Mouse (Mus musculus): ENCODE data around the gene Nts. TPM values are rescaled to one million over a fixed set of nuclear protein-coding genes. Genes with fewer than 3 reads are reported as not detected.
A peak's percentile ranks its signal among the peaks of the same experiment; 100 is the strongest.

The Nts gene
- 8.8 and 13.1 TPM in 2 replicates for polyA plus RNA-seq (2015; fragmentation: Nextera tagmentation; extraction: Ambion mirVana)

DNA sequence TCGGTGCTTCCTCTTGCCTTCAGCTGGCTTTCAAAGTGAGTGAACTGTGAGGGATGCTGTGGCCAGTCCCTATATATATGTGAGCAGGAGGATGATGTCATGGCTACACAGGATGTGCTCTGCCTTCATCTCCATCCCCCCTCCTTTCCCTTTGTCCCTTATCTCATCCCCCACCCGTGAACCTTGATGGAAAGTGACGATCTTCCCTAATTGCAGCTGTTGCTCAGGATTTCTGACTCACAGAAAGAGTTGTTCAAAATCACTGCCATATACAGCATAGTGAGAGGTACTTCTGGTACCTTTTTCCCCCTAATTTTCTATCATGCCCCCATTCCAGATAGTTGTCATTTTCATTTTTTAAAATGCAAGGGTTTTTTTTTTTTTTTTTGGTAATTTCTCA lies at the start of gene Nts:
TSS of gene Nts (minus strand) at position 101 of the 400 bp plus-strand sequence.
- no peaks in the 10 kb centered on the region for H3K36me3 ChIP-seq
- ATAC-seq (replicated peaks; ENCODE audit: low FRiP score), result no peak

DNA sequence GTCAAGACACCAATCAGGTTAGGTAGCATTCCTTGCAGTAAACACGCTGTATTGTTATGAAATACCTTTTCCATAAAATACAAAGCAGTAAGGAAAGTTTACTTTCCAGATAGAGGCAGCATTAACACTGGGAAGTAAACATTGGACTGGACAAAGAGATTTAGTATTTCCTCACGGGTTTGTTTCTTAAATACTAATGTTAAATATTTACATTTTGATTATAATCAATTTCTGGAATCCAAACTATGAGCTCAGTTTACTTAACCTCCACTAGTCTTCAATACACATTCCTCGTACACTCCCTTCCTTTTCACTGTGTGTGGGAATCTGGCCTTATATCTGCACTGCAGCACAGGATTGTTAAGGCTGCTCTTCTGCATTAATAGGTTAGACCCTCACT lies 37.6 kb upstream of the Nts start:
- ATAC-seq (replicated peaks; ENCODE audit: low FRiP score), result peak; percentile 70; the same call in 1 of the 2 replicates
- Histone ChIP-seq H3K27me3 (no peaks in the 10 kb centered on the region), H3K4me1 (peaks cover 3% of the 10 kb centered on the region; the same call in 1 of the 2 replicates), H3K9me3 (replicated peaks) (no peaks in the 10 kb centered on the region), H3K4me3 (replicated peaks) (no peak overlapping the region), H3K36me3 (no peaks in the 10 kb centered on the region), H3K4me2 (no peak overlapping the region), H3K9ac (no peak overlapping the region), H3K27ac (no peak overlapping the region)
- WGBS, result 53% methylated on average over 3 of the region's 3 CpGs

More for the DNA sequence above, at the start of gene Nts:
- Histone ChIP-seq H3K4me1 (no peaks in the 10 kb centered on the region), H3K27me3 (peaks cover 5% of the 10 kb centered on the region; the same call in 1 of the 2 replicates), H3K9me3 (replicated peaks) (no peaks in the 10 kb centered on the region), H3K4me2 (no peak within 1 kb of the TSS), H3K4me3 (replicated peaks) (no peak within 1 kb of the TSS), H3K9ac (no peak within 1 kb of the TSS), H3K27ac (no peak within 1 kb of the TSS)
- WGBS, result 34% methylated on average over 3 of the region's 3 CpGs

DNA sequence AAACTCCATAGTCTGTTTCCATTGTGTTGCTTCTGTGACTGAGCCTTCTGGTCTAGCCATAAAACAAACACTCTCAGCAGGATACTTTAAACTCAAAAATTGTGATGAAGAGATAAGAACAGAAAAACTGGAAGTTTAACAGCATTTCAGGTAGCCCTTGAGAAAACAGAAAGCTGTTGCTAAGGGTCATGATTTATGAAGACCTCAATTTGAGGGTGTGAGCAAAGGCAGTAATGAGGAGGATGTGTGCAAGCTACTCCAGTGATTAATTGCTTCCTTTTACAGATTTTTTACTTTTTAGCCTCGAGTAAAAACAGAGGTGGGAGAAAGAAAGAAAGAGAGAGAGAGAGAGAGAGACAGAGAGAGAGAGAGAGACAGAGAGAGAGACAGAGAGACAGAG lies 23.9 kb upstream of the Nts start:
- Histone ChIP-seq H3K4me1 (peaks cover 7% of the 10 kb centered on the region), H3K27me3 (no peaks in the 10 kb centered on the region), H3K36me3 (no peaks in the 10 kb centered on the region), H3K4me2 (peak overlapping the region; percentile 49), H3K9me3 (replicated peaks) (no peaks in the 10 kb centered on the region), H3K9ac (no peak overlapping the region), H3K4me3 (replicated peaks) (peak overlapping the region; percentile 26), H3K27ac (no peak overlapping the region)
- no peak for ATAC-seq (replicated peaks; ENCODE audit: low FRiP score)
- WGBS, result 0% methylated on average over 1 of the region's 1 CpGs

DNA sequence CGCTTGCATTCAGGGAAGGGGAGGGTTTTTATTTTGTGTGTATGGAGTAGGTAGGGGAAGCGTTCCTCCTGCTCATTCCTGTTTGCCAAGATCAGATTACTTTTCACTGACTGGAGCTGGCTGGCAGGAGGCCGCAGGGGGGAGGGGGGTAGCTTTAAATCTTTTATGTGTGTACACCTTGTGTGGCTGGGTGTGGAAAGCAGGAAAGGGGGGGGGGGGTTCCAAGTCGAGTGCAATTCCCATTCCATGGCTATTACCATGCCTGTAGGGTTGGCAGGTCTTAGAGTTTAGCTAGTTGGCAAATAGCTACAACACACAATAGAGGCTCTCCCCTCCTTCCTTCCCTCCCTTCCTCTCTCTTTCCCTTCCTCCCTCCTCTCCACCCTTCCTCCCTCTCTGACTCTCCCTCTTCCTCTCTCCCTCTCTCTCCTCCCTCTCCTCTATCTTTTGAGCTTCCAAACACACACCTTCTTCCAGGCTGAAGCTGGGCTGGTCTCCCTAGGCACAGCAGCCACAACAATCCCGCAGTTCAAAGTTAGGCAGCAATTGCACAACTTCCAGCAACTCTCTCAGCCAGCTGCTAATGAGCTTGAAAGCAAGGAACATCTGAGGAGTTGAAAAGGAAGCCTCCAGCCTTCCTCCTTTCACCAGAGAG lies 21.6 kb upstream of the Nts start, which contains the start of gene Rassf9:
TSS of gene Rassf9 (plus strand) at position 416 of the 655 bp plus-strand sequence.
- Histone ChIP-seq H3K27ac (peak within 1 kb of the TSS; percentile 87), H3K9ac (peak within 1 kb of the TSS; percentile 29), H3K4me2 (peak within 1 kb of the TSS; percentile 49), H3K27me3 (no peaks in the 10 kb centered on the region), H3K9me3 (replicated peaks) (no peaks in the 10 kb centered on the region), H3K4me3 (replicated peaks) (peak within 1 kb of the TSS; percentile 41), H3K36me3 (no peaks in the 10 kb centered on the region), H3K4me1 (peaks cover 9% of the 10 kb centered on the region)
- WGBS, result 11% methylated on average over 5 of the region's 5 CpGs
- peak; percentile 93 for ATAC-seq (replicated peaks; ENCODE audit: low FRiP score)

DNA sequence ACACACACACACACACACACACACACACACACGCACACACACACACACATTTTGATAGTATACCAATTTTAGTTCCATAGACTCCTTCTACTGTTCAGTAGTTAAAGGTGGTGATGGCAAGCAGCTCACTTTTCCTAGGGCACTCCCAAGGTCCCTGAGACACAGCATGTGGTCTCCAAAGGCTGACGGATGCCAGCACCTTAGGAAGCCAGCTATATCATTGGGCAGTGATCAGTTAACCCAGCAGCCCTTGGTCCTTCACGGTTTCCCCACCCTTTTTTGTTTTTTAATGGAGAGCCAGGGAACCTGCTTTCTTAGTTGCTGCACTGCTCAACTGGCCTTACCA lies 21.1 kb upstream of the Nts start:
- no peaks in the 10 kb centered on the region for H3K9me3 ChIP-seq (replicated peaks)
- peaks cover 10% of the 10 kb centered on the region for H3K4me1 ChIP-seq
- H3K27ac ChIP-seq, result peak overlapping the region; percentile 87
- peak overlapping the region; percentile 49 for H3K4me2 ChIP-seq
- no peaks in the 10 kb centered on the region for H3K36me3 ChIP-seq
- no peak overlapping the region for H3K9ac ChIP-seq
- 28% methylated on average over 3 of the region's 3 CpGs for WGBS
- no peak for ATAC-seq (replicated peaks; ENCODE audit: low FRiP score)
- H3K4me3 ChIP-seq (replicated peaks), result peak overlapping the region; percentile 41
- H3K27me3 ChIP-seq, result no peaks in the 10 kb centered on the region

DNA sequence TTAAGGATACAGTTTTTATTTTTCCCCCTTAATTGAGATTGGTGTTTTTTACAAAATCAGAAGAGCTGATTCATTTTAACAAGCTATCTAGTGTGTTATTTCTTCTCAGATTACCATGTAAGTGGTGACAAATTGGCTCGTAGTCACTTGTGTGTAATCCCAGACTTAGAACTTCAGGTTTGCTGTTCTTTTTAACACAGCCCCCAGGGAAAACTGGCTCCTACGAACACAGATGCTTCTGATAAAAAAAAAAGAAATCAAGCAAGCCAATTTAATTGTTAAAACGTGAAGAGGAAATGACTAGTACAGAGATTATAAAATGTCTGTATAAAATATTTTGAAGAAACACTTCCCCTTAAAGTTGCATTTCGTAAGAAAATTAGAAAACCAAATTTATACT lies 17.1 kb upstream of the Nts start:
- H3K4me1 ChIP-seq, result peaks cover 10% of the 10 kb centered on the region
- no peak overlapping the region for H3K9ac ChIP-seq
- no peak for ATAC-seq (replicated peaks; ENCODE audit: low FRiP score)
- no peaks in the 10 kb centered on the region for H3K9me3 ChIP-seq (replicated peaks)
- no peaks in the 10 kb centered on the region for H3K36me3 ChIP-seq
- H3K4me2 ChIP-seq, result no peak overlapping the region
- WGBS, result 37% methylated on average over 4 of the region's 4 CpGs
- H3K4me3 ChIP-seq (replicated peaks), result no peak overlapping the region
- H3K27ac ChIP-seq, result no peak overlapping the region
- no peaks in the 10 kb centered on the region for H3K27me3 ChIP-seq

DNA sequence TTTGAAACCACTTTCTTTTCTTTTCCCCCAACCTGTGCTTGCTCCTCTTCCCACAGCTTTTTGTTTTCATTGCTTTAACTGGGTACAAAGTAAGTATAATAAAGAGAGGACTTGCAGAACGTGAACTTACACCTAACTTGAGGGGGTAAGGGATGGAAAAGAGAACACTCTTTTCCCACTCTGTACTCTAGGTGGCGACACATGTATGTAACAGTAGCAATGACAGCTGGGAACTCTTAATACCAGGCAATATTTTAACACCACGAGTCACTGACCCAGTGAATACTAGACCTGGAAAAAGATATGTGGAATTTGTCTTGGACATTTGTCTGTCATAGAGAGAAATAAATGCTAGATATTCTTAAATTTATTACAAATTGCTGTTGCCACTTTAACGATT lies 8.5 kb upstream of the Nts start:
- WGBS, result 20% methylated on average over 4 of the region's 4 CpGs
- no peaks in the 10 kb centered on the region for H3K9me3 ChIP-seq (replicated peaks)
- ATAC-seq (replicated peaks; ENCODE audit: low FRiP score), result 0 out of 2 replicates have a peak, but pooled peaks have one; percentile 43
- no peaks in the 10 kb centered on the region for H3K27me3 ChIP-seq
- H3K4me3 ChIP-seq (replicated peaks), result no peak overlapping the region
- no peak overlapping the region for H3K27ac ChIP-seq
- H3K9ac ChIP-seq, result no peak overlapping the region
- H3K4me1 ChIP-seq, result no peaks in the 10 kb centered on the region
- no peak overlapping the region for H3K4me2 ChIP-seq
- no peaks in the 10 kb centered on the region for H3K36me3 ChIP-seq

DNA sequence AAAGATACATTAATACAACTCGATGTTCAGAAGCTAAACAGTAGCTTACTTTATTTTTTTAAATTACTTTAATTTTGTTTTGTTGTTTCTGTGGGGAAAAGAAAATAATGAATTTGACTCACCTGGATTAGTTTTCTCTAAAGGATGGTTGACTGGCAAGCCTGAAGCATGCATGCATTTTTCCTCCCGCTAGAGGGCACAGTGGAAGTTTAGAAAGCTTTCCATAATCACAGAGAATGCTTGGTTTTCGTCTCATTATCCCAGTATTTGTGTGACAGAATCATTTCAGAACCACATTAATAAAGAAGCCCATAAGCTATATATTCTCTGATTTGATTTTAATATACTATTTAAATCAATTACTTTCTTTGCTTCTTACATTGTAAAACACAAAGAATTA lies 1.5 kb upstream of the Nts start:
- no peak for ATAC-seq (replicated peaks; ENCODE audit: low FRiP score)
- H3K9ac ChIP-seq, result no peak overlapping the region
- no peaks in the 10 kb centered on the region for H3K4me1 ChIP-seq
- H3K4me2 ChIP-seq, result no peak overlapping the region
- no peak overlapping the region for H3K27ac ChIP-seq
- no peak overlapping the region for H3K4me3 ChIP-seq (replicated peaks)
- H3K36me3 ChIP-seq, result no peaks in the 10 kb centered on the region
- no peaks in the 10 kb centered on the region for H3K9me3 ChIP-seq (replicated peaks)
- 11% methylated on average over 3 of the region's 3 CpGs for WGBS
- H3K27me3 ChIP-seq, result peaks cover 5% of the 10 kb centered on the region; the same call in 1 of the 2 replicates

DNA sequence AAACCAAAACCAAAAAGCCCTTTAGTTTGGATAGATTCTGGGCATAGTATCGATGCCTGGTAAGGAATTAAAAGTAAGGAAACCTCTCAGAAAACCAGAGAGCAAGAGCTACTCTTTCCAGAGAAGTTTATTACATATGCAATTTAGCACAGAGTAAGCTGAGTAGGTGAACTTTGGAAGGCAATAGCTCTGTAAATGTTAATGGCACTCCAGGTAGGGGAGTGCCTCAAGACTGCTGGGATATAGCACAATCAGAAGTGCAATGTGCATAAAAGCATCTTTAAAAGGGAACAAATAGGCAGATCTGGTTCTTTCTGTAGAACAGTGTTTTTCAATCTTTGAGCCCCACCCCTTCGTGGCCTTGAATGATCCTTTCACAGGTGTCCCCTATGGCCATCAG lies 20.9 kb downstream of the Nts start:
- no peaks in the 10 kb centered on the region for H3K9me3 ChIP-seq (replicated peaks)
- no peaks in the 10 kb centered on the region for H3K4me1 ChIP-seq
- H3K9ac ChIP-seq, result no peak overlapping the region
- no peaks in the 10 kb centered on the region for H3K36me3 ChIP-seq
- no peak overlapping the region for H3K27ac ChIP-seq
- H3K4me3 ChIP-seq (replicated peaks), result no peak overlapping the region
- WGBS, result 80% methylated on average over 2 of the region's 2 CpGs
- no peaks in the 10 kb centered on the region for H3K27me3 ChIP-seq
- no peak for ATAC-seq (replicated peaks; ENCODE audit: low FRiP score)
- H3K4me2 ChIP-seq, result no peak overlapping the region

DNA sequence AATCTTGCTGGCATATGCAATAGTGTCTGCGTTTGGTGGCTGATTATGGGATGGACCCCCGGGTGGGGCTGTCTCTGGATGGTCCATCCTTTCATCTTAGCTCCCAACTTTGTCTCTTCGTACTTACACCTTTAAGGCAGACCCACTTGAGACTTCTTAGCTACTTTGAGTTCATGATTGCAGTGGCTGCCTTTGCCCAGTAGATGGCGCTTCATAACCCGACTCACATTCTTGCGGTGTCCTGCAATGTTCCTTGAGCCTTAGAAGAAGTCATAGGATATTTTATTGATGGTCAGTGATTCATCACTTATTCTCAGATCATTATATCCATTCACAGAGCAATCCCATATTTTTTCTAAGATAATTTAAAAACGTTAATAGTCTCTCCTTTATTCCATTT lies 38.5 kb downstream of the Nts start:
- Histone ChIP-seq H3K4me2 (no peak overlapping the region), H3K27ac (no peak overlapping the region), H3K9ac (no peak overlapping the region), H3K36me3 (no peaks in the 10 kb centered on the region), H3K9me3 (replicated peaks) (no peaks in the 10 kb centered on the region), H3K4me3 (replicated peaks) (no peak overlapping the region), H3K4me1 (no peaks in the 10 kb centered on the region), H3K27me3 (no peaks in the 10 kb centered on the region)
- 11% methylated on average over 7 of the region's 7 CpGs for WGBS
- peak; percentile 66; the same call in 1 of the 2 replicates for ATAC-seq (replicated peaks; ENCODE audit: low FRiP score)

DNA sequence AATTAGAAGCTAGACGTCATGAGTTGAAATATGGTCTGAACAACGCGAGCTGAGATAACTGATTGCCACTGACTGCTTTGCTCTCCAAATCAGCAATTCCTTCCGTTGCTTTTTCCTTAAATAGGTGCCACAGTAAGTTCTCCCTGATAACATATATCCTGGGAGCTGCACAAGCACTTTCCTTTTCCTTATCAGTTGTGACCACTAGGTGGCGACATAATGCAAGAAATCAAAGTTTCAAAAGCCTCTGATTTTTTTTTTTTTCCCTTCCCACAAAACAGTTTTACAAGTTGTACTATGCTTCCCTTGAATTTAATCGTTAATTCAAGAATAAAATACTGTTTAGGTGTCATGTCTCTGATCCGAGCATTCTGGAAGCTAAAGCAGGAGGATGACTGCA lies 40.8 kb downstream of the Nts start:
- H3K9me3 ChIP-seq (replicated peaks), result no peaks in the 10 kb centered on the region
- ATAC-seq (replicated peaks; ENCODE audit: low FRiP score), result no peak
- H3K9ac ChIP-seq, result no peak overlapping the region
- WGBS, result 5% methylated on average over 7 of the region's 7 CpGs
- H3K4me3 ChIP-seq (replicated peaks), result no peak overlapping the region
- H3K4me2 ChIP-seq, result no peak overlapping the region
- no peak overlapping the region for H3K27ac ChIP-seq
- H3K27me3 ChIP-seq, result no peaks in the 10 kb centered on the region
- H3K4me1 ChIP-seq, result no peaks in the 10 kb centered on the region
- H3K36me3 ChIP-seq, result no peaks in the 10 kb centered on the region

DNA sequence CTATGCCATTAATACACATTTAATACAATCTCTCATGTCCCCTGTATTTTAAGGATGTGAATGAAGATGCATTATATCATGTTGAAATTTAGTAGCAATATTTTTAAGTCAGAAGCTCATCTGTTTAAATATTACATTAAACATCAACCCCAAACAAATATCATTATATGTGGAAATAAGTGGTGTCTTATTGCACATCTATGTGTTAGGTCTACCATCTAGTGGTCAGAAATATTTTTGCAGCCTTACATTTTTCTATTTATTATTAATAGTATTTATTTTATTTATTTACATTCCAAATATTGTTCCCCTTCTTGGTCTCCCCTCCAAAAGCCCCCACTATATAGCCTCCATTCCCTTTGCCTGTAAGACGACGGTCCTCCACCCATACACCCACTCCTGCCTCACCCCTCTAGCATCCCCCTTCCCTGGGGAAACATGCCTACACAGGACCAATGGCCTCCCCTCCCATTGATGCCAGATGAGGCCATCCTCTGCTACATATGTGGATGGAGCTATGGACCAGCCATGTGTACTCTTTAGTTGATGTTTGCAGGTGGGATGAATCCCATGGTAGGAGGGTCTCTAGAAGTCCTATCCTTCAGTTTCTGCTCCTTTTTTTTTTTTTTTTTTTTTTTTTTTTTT lies 45.3 kb downstream of the Nts start:
- no peak overlapping the region for H3K4me2 ChIP-seq
- no peak overlapping the region for H3K9ac ChIP-seq
- no peak overlapping the region for H3K4me3 ChIP-seq (replicated peaks)
- H3K27me3 ChIP-seq, result no peaks in the 10 kb centered on the region
- WGBS, result 27% methylated on average over 2 of the region's 2 CpGs
- no peak overlapping the region for H3K27ac ChIP-seq
- no peaks in the 10 kb centered on the region for H3K36me3 ChIP-seq
- ATAC-seq (replicated peaks; ENCODE audit: low FRiP score), result peak; percentile 64; the same call in 1 of the 2 replicates
- no peaks in the 10 kb centered on the region for H3K9me3 ChIP-seq (replicated peaks)
- no peaks in the 10 kb centered on the region for H3K4me1 ChIP-seq
